Mouse (Mus musculus) intestine, embryonic 15.5 days (tissue): ENCODE data around the gene Mpzl1. TPM values are rescaled to one million over a fixed set of nuclear protein-coding genes. Genes with fewer than 3 reads are reported as not detected.

Source experiments
- ATAC-seq: fragments of 200-750 bp; cut with Nextera tagmentation; 2 replicates; pipeline ENCODE4 v1.8.0; 2017; ENCODE audit warnings: moderate TSS enrichment, moderate library complexity
- H3K27ac ChIP-seq: fragments of 300-500 bp; sonication (generic); 2 replicates; pipeline ENCODE4 v1.5.1; 2015; ENCODE audit warnings: mild to moderate bottlenecking, inconsistent platforms
- H3K27me3 ChIP-seq: fragments of 300-500 bp; sonication (generic); replicated peaks from 2 replicates; pipeline ENCODE4 v1.6.1; 2015; ENCODE audit warnings: inconsistent platforms
- H3K36me3 ChIP-seq: fragments of 300-500 bp; sonication (generic); 2 replicates; pipeline ENCODE4 v1.6.1; 2015; ENCODE audit warnings: inconsistent platforms
- H3K4me1 ChIP-seq: fragments of 300-500 bp; sonication (generic); replicated peaks from 2 replicates; pipeline ENCODE4 v1.6.1; 2015; ENCODE audit warnings: inconsistent platforms
- H3K4me2 ChIP-seq: fragments of 300-500 bp; sonication (generic); replicated peaks from 2 replicates; pipeline ENCODE4 v1.6.1; 2015; ENCODE audit warnings: mild to moderate bottlenecking, inconsistent platforms
- H3K4me3 ChIP-seq: fragments of 300-500 bp; sonication (generic); replicated peaks from 2 replicates; pipeline ENCODE4 v1.5.1; 2015; ENCODE audit warnings: inconsistent platforms
- H3K9ac ChIP-seq: fragments of 300-500 bp; sonication (generic); 2 replicates; pipeline ENCODE4 v1.6.1; 2015; ENCODE audit warnings: inconsistent platforms
- H3K9me3 ChIP-seq: fragments of 300-500 bp; sonication (generic); 2 replicates; pipeline ENCODE4 v1.6.1; 2016; ENCODE audit warnings: inconsistent platforms
- WGBS: fragments of 180-500 bp; shearing (Covaris S2); methylation state at CpG from one replicate; pipeline ENCODE4 v1.1.7; 2015; 5-methylcytosine and 5-hydroxymethylcytosine counted together
- polyA plus RNA-seq: library from polyadenylated mRNA; unstranded; fragments of >200 nt; fragmentation: Nextera tagmentation; extraction: Ambion mirVana; gene quantifications from 2 replicates; pipeline ENCODE4 v1.2.1, GENCODE M21; 2015

Mpzl1 gene
- polyA plus RNA-seq, 1 experiment from 2014 or later: 129 TPM

DNA sequence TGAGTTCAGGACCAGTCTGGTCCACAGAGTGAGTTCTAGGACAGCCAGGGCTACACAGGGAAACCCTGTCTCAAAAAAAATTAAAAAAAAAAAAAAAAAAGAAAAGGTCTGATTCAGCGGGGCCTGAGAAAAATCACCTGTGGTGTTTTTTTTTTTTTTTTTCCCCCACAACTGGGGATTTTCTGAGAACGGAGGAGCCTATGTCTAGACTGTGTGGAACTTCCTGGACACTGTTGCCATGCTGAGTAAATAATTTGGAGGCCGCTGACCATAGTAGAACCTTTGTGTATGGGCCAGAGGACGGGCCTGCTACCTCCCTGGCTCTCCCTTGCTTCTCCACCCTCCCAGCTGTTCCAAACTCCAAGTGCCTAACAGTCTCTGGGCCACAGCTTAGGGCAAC, 34.6 kb upstream of the Mpzl1 start:
- H3K9ac ChIP-seq: no peak overlapping the region
- no peaks in the 10 kb centered on the region; the same call in 1 of the 2 replicates for H3K4me1 ChIP-seq
- H3K4me2 ChIP-seq: no peak overlapping the region
- ATAC-seq: no peak; the same call in 1 of the 2 replicates
- 65% methylated on average over 4 of the region's 4 CpGs for WGBS
- no peak overlapping the region for H3K4me3 ChIP-seq
- no peak overlapping the region for H3K27ac ChIP-seq
- no peaks in the 10 kb centered on the region for H3K36me3 ChIP-seq
- no peaks in the 10 kb centered on the region for H3K9me3 ChIP-seq
- no peaks in the 10 kb centered on the region for H3K27me3 ChIP-seq

DNA sequence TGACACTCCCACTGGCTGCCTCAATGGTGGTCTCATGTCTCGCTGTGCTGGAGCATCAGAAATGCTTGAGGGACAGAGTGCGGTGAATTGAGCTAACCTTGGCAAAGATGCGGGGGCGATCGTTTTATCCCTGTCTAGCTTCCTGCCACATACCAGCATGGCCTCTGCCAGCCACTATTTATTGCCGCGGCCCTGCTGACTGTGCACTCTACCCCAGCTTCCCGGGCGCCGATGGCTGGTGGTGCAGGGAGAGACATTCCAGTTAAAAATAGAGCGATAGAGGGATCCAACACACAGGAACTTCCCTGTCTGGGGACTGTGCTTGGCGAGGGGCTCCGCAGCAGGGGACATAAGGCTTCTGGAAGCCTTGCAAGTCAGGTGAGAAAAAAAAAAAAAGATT, 33.0 kb upstream of the Mpzl1 start:
- WGBS: 46% methylated on average over 13 of the region's 13 CpGs

DNA sequence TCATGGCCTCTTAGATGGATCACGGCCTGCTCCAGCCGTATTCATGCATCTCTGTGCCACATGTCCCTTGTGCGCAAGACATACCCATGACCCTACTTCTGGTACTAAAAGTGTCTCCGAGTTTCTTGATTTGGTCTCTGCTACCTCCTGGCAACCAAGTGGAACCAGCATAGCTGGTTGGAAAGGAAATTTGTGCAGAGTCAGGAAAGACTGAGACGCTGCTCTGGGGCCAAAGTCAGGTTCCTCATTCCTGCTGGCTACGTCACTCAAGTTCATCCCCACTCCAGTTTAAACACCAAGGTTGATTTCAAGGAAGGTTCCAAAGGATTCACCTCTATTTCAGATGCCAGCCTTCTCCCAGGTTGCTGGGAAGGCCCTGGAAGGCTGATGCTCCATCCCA, 32.6 kb upstream of the Mpzl1 start:
- no peak overlapping the region for H3K9ac ChIP-seq
- H3K27ac ChIP-seq: no peak overlapping the region
- 87% methylated on average over 6 of the region's 6 CpGs for WGBS
- H3K27me3 ChIP-seq: no peaks in the 10 kb centered on the region
- peaks cover 7% of the 10 kb centered on the region for H3K4me1 ChIP-seq
- no peak overlapping the region for H3K4me2 ChIP-seq
- no peaks in the 10 kb centered on the region for H3K9me3 ChIP-seq
- no peaks in the 10 kb centered on the region for H3K36me3 ChIP-seq
- no peak for ATAC-seq
- H3K4me3 ChIP-seq: no peak overlapping the region

More for the DNA sequence above, 33.0 kb upstream of the Mpzl1 start:
- Histone ChIP-seq H3K36me3 (no peaks in the 10 kb centered on the region), H3K4me3 (no peak overlapping the region), H3K27ac (no peak overlapping the region), H3K27me3 (no peaks in the 10 kb centered on the region), H3K9me3 (no peaks in the 10 kb centered on the region), H3K4me1 (peaks cover 7% of the 10 kb centered on the region), H3K4me2 (no peak overlapping the region), H3K9ac (no peak overlapping the region)
- ATAC-seq: no peak

DNA sequence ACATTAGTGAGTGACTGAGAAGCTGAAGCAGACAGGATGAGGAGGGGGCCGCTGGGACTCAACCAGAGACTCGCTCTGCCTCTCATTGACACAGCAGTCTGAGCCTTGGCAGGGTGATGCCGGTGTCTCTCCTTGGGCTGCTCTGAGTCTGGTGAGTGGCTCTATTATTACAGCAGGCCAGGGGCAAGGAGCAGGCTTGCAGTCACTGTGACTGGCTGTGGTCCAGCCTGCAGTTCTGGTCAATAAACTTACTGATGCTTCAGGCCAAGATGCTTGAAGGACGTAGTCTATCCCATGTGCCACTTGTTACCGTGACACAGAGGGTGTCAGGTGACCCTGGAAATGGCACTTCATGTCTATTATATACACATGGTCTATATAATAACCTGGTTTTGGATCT, 31.4 kb upstream of the Mpzl1 start:
- WGBS: 80% methylated on average over 5 of the region's 5 CpGs
- H3K4me3 ChIP-seq: no peak overlapping the region
- no peak overlapping the region for H3K9ac ChIP-seq
- no peak overlapping the region for H3K4me2 ChIP-seq
- no peaks in the 10 kb centered on the region for H3K36me3 ChIP-seq
- H3K9me3 ChIP-seq: no peaks in the 10 kb centered on the region
- H3K4me1 ChIP-seq: peaks cover 7% of the 10 kb centered on the region
- no peak for ATAC-seq
- H3K27ac ChIP-seq: no peak overlapping the region
- H3K27me3 ChIP-seq: no peaks in the 10 kb centered on the region

DNA sequence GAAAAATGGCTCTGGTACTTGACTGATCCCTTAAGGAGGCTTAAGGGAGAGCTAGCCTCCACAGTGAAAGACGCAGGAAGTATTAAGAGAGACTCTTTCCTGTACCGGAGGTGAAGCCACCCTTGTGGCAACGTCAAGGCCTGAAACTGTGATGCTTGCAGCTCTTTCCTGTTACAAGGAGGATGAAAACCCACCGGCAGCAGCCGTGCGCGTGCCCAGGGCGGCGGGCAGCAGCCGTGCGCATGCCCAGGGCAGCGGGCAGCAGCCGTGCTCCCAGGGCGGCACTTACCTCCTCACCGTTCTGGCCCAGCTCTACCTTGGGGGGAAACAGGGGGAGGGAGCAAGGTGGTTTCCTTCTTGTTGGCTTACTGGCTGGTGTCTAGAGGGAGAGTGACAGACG, 28.9 kb upstream of the Mpzl1 start:
- no peak for ATAC-seq
- no peaks in the 10 kb centered on the region for H3K27me3 ChIP-seq
- no peak overlapping the region for H3K4me3 ChIP-seq
- H3K9me3 ChIP-seq: no peaks in the 10 kb centered on the region
- peaks cover 7% of the 10 kb centered on the region for H3K4me1 ChIP-seq
- H3K4me2 ChIP-seq: no peak overlapping the region
- WGBS: 74% methylated on average over 16 of the region's 16 CpGs
- H3K27ac ChIP-seq: 0 out of 2 replicates have a peak overlapping the region, but pooled peaks have one; percentile 20
- no peaks in the 10 kb centered on the region for H3K36me3 ChIP-seq
- no peak overlapping the region for H3K9ac ChIP-seq

DNA sequence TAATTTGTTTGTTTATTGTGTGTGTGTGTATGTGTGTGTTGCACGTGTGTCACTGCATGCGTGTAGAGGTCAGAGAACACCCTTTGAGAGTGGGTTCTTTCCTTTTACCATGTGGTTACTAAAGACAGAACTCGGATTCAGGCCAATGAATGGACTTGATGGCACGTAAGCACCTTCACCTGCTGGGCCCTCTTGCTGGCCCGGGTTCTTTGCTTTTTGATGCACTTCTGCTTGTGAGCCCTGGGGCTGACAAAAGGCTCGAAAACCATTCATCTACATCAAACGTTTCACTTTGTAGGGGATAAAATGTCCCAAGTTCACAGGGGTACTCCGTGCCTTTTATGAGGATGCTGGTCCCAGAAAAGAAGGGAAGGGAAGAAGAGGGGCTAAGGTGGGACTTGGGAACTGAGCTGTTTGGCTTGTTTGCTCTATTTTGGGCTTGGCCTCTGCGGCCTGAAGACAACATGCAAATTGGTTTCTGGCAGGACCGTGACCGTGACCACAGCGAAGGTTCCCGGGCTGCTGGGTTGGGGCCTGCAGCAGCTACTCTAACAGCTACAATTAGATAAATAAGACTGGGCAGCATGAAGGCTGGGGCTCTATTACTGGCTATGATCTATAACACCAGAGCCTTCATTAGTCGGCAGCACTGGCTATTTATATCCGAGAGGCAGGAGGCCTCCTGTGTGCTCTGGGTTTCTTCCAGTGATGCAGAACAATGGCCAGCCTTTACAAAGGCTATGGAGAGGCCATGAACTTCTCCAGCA, 28.3 kb upstream of the Mpzl1 start:
- H3K27ac ChIP-seq: 0 out of 2 replicates have a peak overlapping the region, but pooled peaks have one; percentile 20
- 68% methylated on average over 15 of the region's 15 CpGs for WGBS
- no peaks in the 10 kb centered on the region for H3K9me3 ChIP-seq

DNA sequence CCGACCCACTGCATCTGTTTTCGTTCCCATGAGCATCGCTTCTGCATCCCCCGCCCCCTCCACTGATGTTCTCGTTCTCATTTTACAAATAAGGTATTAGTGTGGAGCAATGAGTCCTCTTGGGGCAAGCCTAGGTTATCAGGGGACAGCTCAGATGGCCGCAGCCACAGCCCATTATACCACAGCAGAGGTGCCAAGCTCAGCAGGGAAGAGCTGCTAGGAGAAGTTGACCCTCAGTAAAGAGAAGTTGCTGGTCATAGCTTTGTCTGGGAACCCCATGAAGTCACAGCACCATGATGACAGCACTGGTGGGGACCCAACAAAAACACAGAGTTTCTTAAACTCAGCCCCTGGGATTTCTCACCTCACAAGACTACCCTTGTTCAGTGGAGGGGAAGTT, 27.4 kb upstream of the Mpzl1 start:
- no peak overlapping the region for H3K4me3 ChIP-seq
- H3K4me2 ChIP-seq: no peak overlapping the region
- H3K9ac ChIP-seq: no peak overlapping the region
- H3K36me3 ChIP-seq: peaks cover 8% of the 10 kb centered on the region; the same call in 1 of the 2 replicates
- WGBS: 79% methylated on average over 6 of the region's 6 CpGs
- no peaks in the 10 kb centered on the region for H3K27me3 ChIP-seq
- H3K4me1 ChIP-seq: peaks cover 7% of the 10 kb centered on the region; the same call in 1 of the 2 replicates
- no peak for ATAC-seq
- H3K9me3 ChIP-seq: no peaks in the 10 kb centered on the region
- no peak overlapping the region for H3K27ac ChIP-seq

More for the DNA sequence above, 28.3 kb upstream of the Mpzl1 start:
- Histone ChIP-seq H3K4me1 (peaks cover 7% of the 10 kb centered on the region; the same call in 1 of the 2 replicates), H3K4me2 (no peak overlapping the region), H3K27me3 (no peaks in the 10 kb centered on the region), H3K9ac (no peak overlapping the region), H3K4me3 (no peak overlapping the region), H3K36me3 (peaks cover 5% of the 10 kb centered on the region; the same call in 1 of the 2 replicates)
- ATAC-seq: no peak

DNA sequence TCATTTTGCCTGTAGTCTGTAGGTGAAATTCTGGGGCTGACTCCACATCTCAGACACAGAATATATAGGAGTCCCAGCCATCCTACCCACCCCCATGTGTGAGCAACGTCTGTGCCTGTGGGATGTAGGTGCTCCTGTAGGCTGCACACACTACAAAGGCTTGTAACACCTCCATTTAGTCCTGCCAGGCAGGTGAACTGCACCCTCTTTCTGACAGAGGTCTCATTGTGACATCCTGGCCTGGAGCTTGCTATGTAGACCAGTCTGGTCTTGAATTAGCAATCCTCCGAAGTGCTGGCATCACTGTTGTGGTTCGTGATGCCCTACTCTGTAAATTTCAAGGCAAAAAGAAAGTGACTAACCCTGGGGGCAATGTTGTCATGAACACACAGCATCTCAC, 26.9 kb upstream of the Mpzl1 start:
- Histone ChIP-seq H3K27me3 (no peaks in the 10 kb centered on the region), H3K4me3 (no peak overlapping the region), H3K9me3 (no peaks in the 10 kb centered on the region), H3K4me1 (peaks cover 7% of the 10 kb centered on the region; the same call in 1 of the 2 replicates), H3K36me3 (peaks cover 8% of the 10 kb centered on the region; the same call in 1 of the 2 replicates), H3K27ac (no peak overlapping the region), H3K4me2 (no peak overlapping the region), H3K9ac (no peak overlapping the region)
- 57% methylated on average over 3 of the region's 3 CpGs for WGBS
- ATAC-seq: no peak

DNA sequence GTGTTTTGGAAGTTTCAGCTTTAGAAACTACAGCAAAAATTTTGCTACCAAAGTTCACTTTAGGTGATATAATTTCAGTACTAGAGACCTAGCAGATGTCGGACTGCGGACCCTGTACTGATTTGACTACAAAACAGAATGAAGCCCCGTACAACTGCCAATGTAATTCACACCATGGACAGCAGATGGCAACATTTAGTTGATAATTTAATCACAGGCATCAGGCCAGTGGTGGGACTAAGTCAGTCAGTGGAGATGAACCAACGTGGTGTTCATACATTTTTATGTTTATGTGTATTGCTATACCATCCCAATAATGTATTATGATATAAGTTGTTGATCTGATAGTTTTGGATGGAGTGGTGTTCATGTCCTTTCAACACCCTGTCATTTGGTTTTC, 26.4 kb upstream of the Mpzl1 start:
- H3K4me3 ChIP-seq: no peak overlapping the region
- no peak overlapping the region for H3K9ac ChIP-seq
- WGBS: 22% methylated on average over 4 of the region's 4 CpGs
- H3K9me3 ChIP-seq: no peaks in the 10 kb centered on the region
- 0 out of 2 replicates have a peak, but pooled peaks have one; percentile 32 for ATAC-seq
- peaks cover 8% of the 10 kb centered on the region; the same call in 1 of the 2 replicates for H3K36me3 ChIP-seq
- peaks cover 7% of the 10 kb centered on the region; the same call in 1 of the 2 replicates for H3K4me1 ChIP-seq
- no peaks in the 10 kb centered on the region for H3K27me3 ChIP-seq
- H3K27ac ChIP-seq: no peak overlapping the region
- H3K4me2 ChIP-seq: no peak overlapping the region

DNA sequence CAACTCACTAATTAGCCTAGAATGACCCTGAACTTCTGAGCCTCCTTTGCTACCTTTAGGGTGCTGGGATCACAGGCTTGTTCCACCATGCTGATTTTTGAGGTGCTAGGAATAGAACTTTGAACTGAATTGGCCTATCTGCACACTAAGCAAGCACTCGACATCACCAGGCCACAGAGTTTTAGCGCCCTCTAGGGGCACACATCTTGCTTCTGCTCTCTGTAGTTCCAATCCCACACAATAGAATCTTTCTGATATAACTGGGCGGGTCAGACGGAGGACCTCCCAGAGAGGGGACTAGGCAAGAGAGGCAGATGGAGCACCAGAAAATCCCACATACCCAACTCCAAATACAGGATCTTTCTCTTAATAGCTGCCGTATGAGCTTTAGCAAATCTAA, 24.3 kb upstream of the Mpzl1 start:
- peaks cover 8% of the 10 kb centered on the region for H3K36me3 ChIP-seq
- ATAC-seq: peak; percentile 57
- no peak overlapping the region for H3K9ac ChIP-seq
- H3K4me3 ChIP-seq: no peak overlapping the region
- H3K27me3 ChIP-seq: no peaks in the 10 kb centered on the region
- H3K27ac ChIP-seq: no peak overlapping the region
- peaks cover 9% of the 10 kb centered on the region; the same call in 1 of the 2 replicates for H3K4me1 ChIP-seq
- H3K4me2 ChIP-seq: no peak overlapping the region
- no peaks in the 10 kb centered on the region for H3K9me3 ChIP-seq
- WGBS: 47% methylated on average over 5 of the region's 5 CpGs

DNA sequence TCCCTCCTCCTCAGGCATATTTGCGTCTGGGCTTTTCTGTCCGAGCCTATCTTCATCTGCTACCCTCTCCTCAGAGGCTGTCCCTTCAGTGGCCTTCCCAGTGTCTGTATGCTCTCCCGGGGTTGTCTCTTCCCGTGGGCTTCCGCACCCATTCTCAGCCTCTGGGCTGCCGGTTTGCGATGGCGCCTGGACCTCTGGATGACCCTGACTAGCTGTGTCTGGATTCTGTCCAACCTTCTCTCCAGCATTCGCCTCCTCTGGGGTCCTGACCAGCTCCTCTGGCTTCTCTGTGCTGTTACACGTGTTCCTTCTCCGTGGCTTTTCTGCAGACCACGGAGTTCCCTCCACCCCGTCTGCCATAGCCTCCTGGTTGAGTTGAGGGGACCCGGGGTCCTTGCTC, 21.1 kb upstream of the Mpzl1 start:
- Histone ChIP-seq H3K27me3 (no peaks in the 10 kb centered on the region), H3K9ac (no peak overlapping the region), H3K36me3 (peaks cover 8% of the 10 kb centered on the region)

DNA sequence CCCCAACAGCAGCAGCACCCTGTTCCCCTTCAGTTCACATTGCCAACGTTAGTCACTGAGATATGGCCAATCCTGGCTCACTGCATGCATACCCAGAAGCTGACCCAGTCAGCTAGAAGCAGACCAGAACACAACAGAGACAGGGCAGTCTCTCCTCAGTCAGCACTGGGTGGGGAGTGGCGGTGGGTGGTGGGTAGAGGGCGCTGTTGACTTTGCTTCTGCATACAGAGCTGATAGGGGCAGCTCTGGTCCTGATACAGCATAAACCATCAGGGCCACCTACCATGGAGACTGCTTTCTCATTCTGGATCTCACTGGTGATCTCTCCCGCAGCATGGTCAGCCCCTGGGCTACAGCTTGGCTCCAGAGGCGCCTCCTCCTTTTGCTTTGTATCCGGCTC, 20.7 kb upstream of the Mpzl1 start:
- Histone ChIP-seq H3K27ac (0 out of 2 replicates have a peak overlapping the region, but pooled peaks have one; percentile 22), H3K4me2 (no peak overlapping the region), H3K9ac (no peak overlapping the region), H3K36me3 (peaks cover 8% of the 10 kb centered on the region), H3K9me3 (no peaks in the 10 kb centered on the region), H3K4me1 (0 out of 2 replicates have a peak, but pooled peaks cover 5% of the 10 kb centered on the region), H3K4me3 (no peak overlapping the region), H3K27me3 (no peaks in the 10 kb centered on the region)
- ATAC-seq: 0 out of 2 replicates have a peak, but pooled peaks have one; percentile 9
- 64% methylated on average over 6 of the region's 6 CpGs for WGBS

More for the DNA sequence above, 21.1 kb upstream of the Mpzl1 start:
- no peak overlapping the region for H3K4me2 ChIP-seq
- H3K27ac ChIP-seq: 0 out of 2 replicates have a peak overlapping the region, but pooled peaks have one; percentile 22
- H3K9me3 ChIP-seq: no peaks in the 10 kb centered on the region
- H3K4me1 ChIP-seq: 0 out of 2 replicates have a peak, but pooled peaks cover 5% of the 10 kb centered on the region
- 51% methylated on average over 14 of the region's 14 CpGs for whole genome bisulfite sequencing
- ATAC-seq: no peak
- H3K4me3 ChIP-seq: no peak overlapping the region
